Mouse (Mus musculus): ENCODE measurements around the gene Slc6a5. TPM values are rescaled to one million over a fixed set of nuclear protein-coding genes. Genes with fewer than 3 reads are reported as not detected.
A peak's percentile ranks its signal among the peaks of the same experiment; 100 is the strongest.
"Not testable (repeated sequence)": the region's sequence is repeated elsewhere in the genome, so short reads cannot be mapped to it uniquely, and the experiment has no call there.

Gene Slc6a5
- polyA plus RNA-seq, 1 experiment from 2014 or later = not detected

DNA sequence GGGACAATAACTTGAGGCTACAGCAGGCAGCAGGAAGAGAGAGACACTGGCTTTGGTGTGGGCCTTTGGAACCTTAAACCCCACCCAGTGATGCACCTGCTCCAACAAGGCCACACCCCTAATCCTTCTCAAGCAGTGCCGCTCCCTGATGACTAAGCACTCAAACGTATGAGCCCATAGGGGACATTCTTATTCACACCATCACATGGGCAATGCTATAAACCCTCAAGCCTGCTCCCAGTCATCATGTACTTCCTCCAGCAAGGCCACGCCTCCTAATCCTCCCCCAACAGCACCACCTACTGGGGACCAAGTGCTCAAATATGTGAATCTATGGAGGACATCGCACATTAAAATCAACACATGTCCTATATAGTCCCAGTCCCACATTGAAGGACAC is 9.5 kb downstream of the Slc6a5 start:
- Histone ChIP-seq H3K4me2 (replicated peaks; ENCODE audit: low read depth) (no peak overlapping the region), H3K4me3 (ENCODE audit: low read depth, low read length) (no peak overlapping the region), H3K27me3 (replicated peaks; ENCODE audit: control insufficient read depth, insufficient read depth, low read length) (peaks cover 33% of the 10 kb centered on the region), H3K4me1 (replicated peaks; ENCODE audit: control insufficient read depth, insufficient read depth, low read length) (0 out of 2 replicates have a peak, but pooled peaks cover 3% of the 10 kb centered on the region), H3K9ac (ENCODE audit: low read depth, low read length) (no peak overlapping the region), H3K9me3 (ENCODE audit: control insufficient read depth) (no peaks in the 10 kb centered on the region), H3K27ac (ENCODE audit: low read depth, low read length) (no peak overlapping the region), H3K36me3 (ENCODE audit: control insufficient read depth, insufficient read depth) (no peaks in the 10 kb centered on the region)
- 75% methylated on average over 4 of the region's 4 CpGs for WGBS
- TF ChIP-seq CTCF (IDR thresholded peaks at IDR 0.05; ENCODE audit: low read depth) = no peak
- ATAC-seq = no peak

GRCm38 (mm10) chr7:49920751-49921150 is 10.8 kb downstream of the Slc6a5 start:
- Histone ChIP-seq H3K36me3 (ENCODE audit: control insufficient read depth, insufficient read depth) (no peaks in the 10 kb centered on the region), H3K27me3 (replicated peaks; ENCODE audit: control insufficient read depth, insufficient read depth, low read length) (peaks cover 20% of the 10 kb centered on the region), H3K4me2 (replicated peaks; ENCODE audit: low read depth) (no peak overlapping the region), H3K4me3 (ENCODE audit: low read depth, low read length) (no peak overlapping the region), H3K4me1 (replicated peaks; ENCODE audit: control insufficient read depth, insufficient read depth, low read length) (0 out of 2 replicates have a peak, but pooled peaks cover 3% of the 10 kb centered on the region), H3K9me3 (ENCODE audit: control insufficient read depth) (no peaks in the 10 kb centered on the region), H3K9ac (ENCODE audit: low read depth, low read length) (no peak overlapping the region), H3K27ac (ENCODE audit: low read depth, low read length) (no peak overlapping the region)
- TF ChIP-seq CTCF (IDR thresholded peaks at IDR 0.05; ENCODE audit: low read depth) = no peak
- WGBS = 66% methylated on average over 4 of the region's 4 CpGs
- ATAC-seq = no peak

- 50% methylated on average over 4 of the region's 4 CpGs for WGBS
- no peak for ATAC-seq
- H3K27ac ChIP-seq (ENCODE audit: low read depth, low read length) = no peak overlapping the region
- TF ChIP-seq CTCF (IDR thresholded peaks at IDR 0.05; ENCODE audit: low read depth) = no peak
- 0 out of 2 replicates have a peak, but pooled peaks cover 3% of the 10 kb centered on the region for H3K4me1 ChIP-seq (replicated peaks; ENCODE audit: control insufficient read depth, insufficient read depth, low read length)
- H3K9ac ChIP-seq (ENCODE audit: low read depth, low read length) = no peak overlapping the region
- H3K36me3 ChIP-seq (ENCODE audit: control insufficient read depth, insufficient read depth) = no peaks in the 10 kb centered on the region
- H3K27me3 ChIP-seq (replicated peaks; ENCODE audit: control insufficient read depth, insufficient read depth, low read length) = 0 out of 2 replicates have a peak, but pooled peaks cover under 1% of the 10 kb centered on the region
- H3K4me2 ChIP-seq (replicated peaks; ENCODE audit: low read depth) = peak overlapping the region; percentile 30; the same call in 1 of the 2 replicates
- no peak overlapping the region for H3K4me3 ChIP-seq (ENCODE audit: low read depth, low read length)
- H3K9me3 ChIP-seq (ENCODE audit: control insufficient read depth) = no peaks in the 10 kb centered on the region
These were observed 13.0 kb downstream of the Slc6a5 start for GRCm38 (mm10) chr7:49922928-49923327.

- Histone ChIP-seq H3K36me3 (ENCODE audit: control insufficient read depth, insufficient read depth) (no peaks in the 10 kb centered on the region), H3K9ac (ENCODE audit: low read depth, low read length) (no peak overlapping the region), H3K9me3 (ENCODE audit: control insufficient read depth) (no peaks in the 10 kb centered on the region), H3K4me2 (replicated peaks; ENCODE audit: low read depth) (peak overlapping the region; percentile 30), H3K27ac (ENCODE audit: low read depth, low read length) (no peak overlapping the region), H3K27me3 (replicated peaks; ENCODE audit: control insufficient read depth, insufficient read depth, low read length) (no peaks in the 10 kb centered on the region), H3K4me1 (replicated peaks; ENCODE audit: control insufficient read depth, insufficient read depth, low read length) (0 out of 2 replicates have a peak, but pooled peaks cover 3% of the 10 kb centered on the region), H3K4me3 (ENCODE audit: low read depth, low read length) (no peak overlapping the region)
- TF ChIP-seq CTCF (IDR thresholded peaks at IDR 0.05; ENCODE audit: low read depth) = peak; percentile 99
- ATAC-seq = 0 out of 2 replicates have a peak, but pooled peaks have one; percentile 36
- WGBS = under 1% methylated on average over 13 of the region's 13 CpGs
These were observed 13.4 kb downstream of the Slc6a5 start for GRCm38 (mm10) chr7:49923376-49923775.

- H3K4me3 ChIP-seq (ENCODE audit: low read depth, low read length) = no peak overlapping the region
- no peak overlapping the region for H3K4me2 ChIP-seq (replicated peaks; ENCODE audit: low read depth)
- H3K27me3 ChIP-seq (replicated peaks; ENCODE audit: control insufficient read depth, insufficient read depth, low read length) = no peaks in the 10 kb centered on the region
- H3K36me3 ChIP-seq (ENCODE audit: control insufficient read depth, insufficient read depth) = no peaks in the 10 kb centered on the region
- TF ChIP-seq CTCF (IDR thresholded peaks at IDR 0.05; ENCODE audit: low read depth) = no peak
- H3K9me3 ChIP-seq (ENCODE audit: control insufficient read depth) = no peaks in the 10 kb centered on the region
- H3K9ac ChIP-seq (ENCODE audit: low read depth, low read length) = no peak overlapping the region
- no peak overlapping the region for H3K27ac ChIP-seq (ENCODE audit: low read depth, low read length)
- 63% methylated on average over 3 of the region's 3 CpGs for WGBS
- no peak for ATAC-seq
- H3K4me1 ChIP-seq (replicated peaks; ENCODE audit: control insufficient read depth, insufficient read depth, low read length) = no peaks in the 10 kb centered on the region
These were observed 18.6 kb downstream of the Slc6a5 start for GRCm38 (mm10) chr7:49928571-49928970.

DNA sequence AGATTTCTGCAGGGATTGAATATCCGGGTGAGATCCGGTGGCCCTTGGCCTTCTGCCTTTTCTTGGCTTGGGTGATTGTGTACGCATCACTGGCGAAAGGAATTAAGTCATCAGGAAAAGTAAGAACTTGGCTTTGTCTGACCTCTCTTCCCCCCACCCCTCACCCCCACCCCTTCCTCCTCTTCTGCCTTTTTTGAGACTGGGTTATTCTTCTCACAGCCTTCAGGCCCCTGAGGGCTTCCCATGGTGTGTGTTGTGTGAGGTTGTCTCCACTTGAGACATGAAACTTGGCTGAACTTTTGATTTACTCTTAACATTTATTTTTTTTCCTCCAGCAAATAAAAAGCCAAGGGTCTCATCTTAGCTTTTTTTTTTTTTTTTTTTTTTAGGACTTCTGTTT is 20.1 kb downstream of the Slc6a5 start:
- Histone ChIP-seq H3K4me2 (replicated peaks; ENCODE audit: low read depth) (no peak overlapping the region), H3K4me3 (ENCODE audit: low read depth, low read length) (no peak overlapping the region), H3K9me3 (ENCODE audit: control insufficient read depth) (no peaks in the 10 kb centered on the region), H3K27me3 (replicated peaks; ENCODE audit: control insufficient read depth, insufficient read depth, low read length) (no peaks in the 10 kb centered on the region), H3K4me1 (replicated peaks; ENCODE audit: control insufficient read depth, insufficient read depth, low read length) (no peaks in the 10 kb centered on the region), H3K27ac (ENCODE audit: low read depth, low read length) (no peak overlapping the region), H3K9ac (ENCODE audit: low read depth, low read length) (no peak overlapping the region), H3K36me3 (ENCODE audit: control insufficient read depth, insufficient read depth) (no peaks in the 10 kb centered on the region)
- no peak for ATAC-seq
- no peak for TF ChIP-seq CTCF (IDR thresholded peaks at IDR 0.05; ENCODE audit: low read depth)
- 80% methylated on average over 4 of the region's 4 CpGs for WGBS

GRCm38 (mm10) chr7:49933386-49934115 is 23.6 kb downstream of the Slc6a5 start:
- not testable (repeated sequence) for H3K9ac ChIP-seq (ENCODE audit: low read depth, low read length); H3K36me3 ChIP-seq (ENCODE audit: control insufficient read depth, insufficient read depth); H3K4me3 ChIP-seq (ENCODE audit: low read depth, low read length); H3K27ac ChIP-seq (ENCODE audit: low read depth, low read length); H3K27me3 ChIP-seq (replicated peaks; ENCODE audit: control insufficient read depth, insufficient read depth, low read length); H3K9me3 ChIP-seq (ENCODE audit: control insufficient read depth); H3K4me1 ChIP-seq (replicated peaks; ENCODE audit: control insufficient read depth, insufficient read depth, low read length); H3K4me2 ChIP-seq (replicated peaks; ENCODE audit: low read depth); ATAC-seq
- 81% methylated on average over 14 of the region's 14 CpGs for WGBS

Measured in intestine, postnatal 0 days (tissue).